Mouse (Mus musculus) embryonic fibroblast, embryonic 13.5 days (primary cell): Measurements from ENCODE around the gene Serpina3k.

ENCODE experiments used
- CTCF ChIP-seq: IDR thresholded peaks from 2 replicates; pipeline ENCODE4 v1.5.1; 2011; ENCODE audit warnings: mild to moderate bottlenecking, control low read depth, low read length, moderate library complexity, borderline replicate concordance; ENCODE audit not compliant: insufficient read depth
- POLR2A ChIP-seq: IDR thresholded peaks from 2 replicates; pipeline ENCODE4 v1.6.1; 2011; ENCODE audit warnings: low read depth, mild to moderate bottlenecking, control low read depth, low read length, moderate library complexity

DNA sequence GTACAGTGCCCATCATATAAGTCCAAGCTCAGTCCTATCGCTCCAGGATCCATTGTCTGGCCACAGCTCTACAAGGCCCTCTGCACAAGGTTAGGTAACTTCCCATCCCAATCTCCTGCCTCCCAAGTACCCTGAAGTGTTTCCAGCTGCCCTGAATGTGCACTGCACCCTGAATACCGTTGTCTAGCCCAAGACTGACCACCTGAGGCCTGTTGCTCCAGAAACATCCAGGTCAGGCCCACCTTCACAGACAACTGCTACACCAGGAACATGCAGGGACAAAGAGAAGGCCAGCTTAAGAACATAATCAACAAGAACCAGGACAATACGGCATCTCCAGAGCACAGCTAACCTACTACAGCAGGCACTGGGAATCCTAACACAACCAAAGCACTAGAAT, 31.7 kb downstream of the Serpina3k start:
- TF ChIP-seq POLR2A (no peak), CTCF (no peak)
